ENCODE assay signal across 12 mouse cellular contexts in genomic region chr10:115051602-115052001, GRCm38 (mm10).
DNase-seq lines count a peak whose midpoint lies in the region; ATAC-seq and TF ChIP-seq lines count a peak whose summit lies in the region.
"Had no signal": no experiment of that assay in that cellular context is flagged by ENCODE, and none has a peak within 500 bp of the region (broad histone marks: within the 10 kb centered on the region; RNA-seq: fewer than 3 reads in every experiment).

No protein-coding gene starts in this region.

- H3K9ac ChIP-seq in heart, adult 2 months (ENCODE audit: low read depth, low read length) = no peak overlapping the region
- no peak overlapping the region for H3K9ac ChIP-seq in neural tube, embryonic 15.5 days (replicated peaks)
- H3K9ac ChIP-seq: heart, embryonic 12.5 days; stomach, embryonic 15.5 days had no signal

- H3K4me3 ChIP-seq in heart, adult 2 months = no peak overlapping the region
- no peak overlapping the region for H3K4me3 ChIP-seq in lung, adult 2 months (replicated peaks; ENCODE audit: extremely low read depth, low read depth, low read length)
- H3K4me3 ChIP-seq in cortical plate, adult 2 months (ENCODE audit: insufficient read depth, low read length) = no peak overlapping the region
- no peak overlapping the region for H3K4me3 ChIP-seq in neural tube, embryonic 15.5 days (replicated peaks)
- H3K4me3 ChIP-seq: erythroblast, embryonic 14.5 days; heart, embryonic 12.5 days; stomach, embryonic 15.5 days had no signal

- peak; percentile 22 for TF ChIP-seq CTCF in heart, adult 2 months (IDR thresholded peaks at IDR 0.05)
- TF ChIP-seq CTCF in lung, adult 2 months (IDR thresholded peaks at IDR 0.05; ENCODE audit: insufficient read depth, low read length) = 0 out of 2 replicates have a peak, but pooled peaks have one; percentile 8
- peak; percentile 36; the same call in 1 of the 2 replicates for TF ChIP-seq CTCF in cortical plate, adult 2 months (IDR thresholded peaks at IDR 0.05; ENCODE audit: extremely low read depth, insufficient read depth, low read length)

- H3K36me3 ChIP-seq in heart, adult 2 months (ENCODE audit: control insufficient read depth, insufficient read depth, low read length) = no peaks in the 10 kb centered on the region
- H3K36me3 ChIP-seq in neural tube, embryonic 15.5 days = no peaks in the 10 kb centered on the region
- H3K36me3 ChIP-seq: heart, embryonic 12.5 days; stomach, embryonic 15.5 days had no signal

- no peaks in the 10 kb centered on the region for H3K4me1 ChIP-seq in heart, adult 2 months (ENCODE audit: control insufficient read depth, insufficient read depth, low read length)
- H3K4me1 ChIP-seq in lung, adult 2 months (ENCODE audit: control insufficient read depth, insufficient read depth, low read length) = no peaks in the 10 kb centered on the region
- no peaks in the 10 kb centered on the region for H3K4me1 ChIP-seq in cortical plate, adult 2 months (ENCODE audit: control insufficient read depth, insufficient read depth, low read length)
- no peaks in the 10 kb centered on the region for H3K4me1 ChIP-seq in neural tube, embryonic 15.5 days
- H3K4me1 ChIP-seq: heart, embryonic 12.5 days; stomach, embryonic 15.5 days had no signal

- no peaks in the 10 kb centered on the region for H3K9me3 ChIP-seq in neural tube, embryonic 15.5 days (replicated peaks)
- H3K9me3 ChIP-seq: stomach, embryonic 15.5 days had no signal

- TF ChIP-seq POLR2A in heart, adult 2 months (IDR thresholded peaks at IDR 0.05; ENCODE audit: insufficient read depth, low read depth, low read length) = no peak
- no peak for TF ChIP-seq POLR2A in lung, adult 2 months (IDR thresholded peaks at IDR 0.05; ENCODE audit: borderline replicate concordance, extremely low read depth, low read depth, low read length)
- TF ChIP-seq POLR2A in cortical plate, adult 2 months (IDR thresholded peaks at IDR 0.05; ENCODE audit: extremely low read depth, insufficient read depth, low read length) = no peak

- intact Hi-C loops in heart, adult 2 months (cut with DNase I) = no loop called here

- no peaks in the 10 kb centered on the region for H3K27me3 ChIP-seq in heart, adult 2 months (ENCODE audit: control insufficient read depth, insufficient read depth, low read length)
- H3K27me3 ChIP-seq in neural tube, embryonic 15.5 days (replicated peaks) = no peaks in the 10 kb centered on the region
- H3K27me3 ChIP-seq: heart, embryonic 12.5 days; stomach, embryonic 15.5 days had no signal

- H3K79me2 ChIP-seq in heart, adult 2 months (replicated peaks; ENCODE audit: control insufficient read depth, insufficient read depth, low read length) = no peaks in the 10 kb centered on the region

- DNase-seq in heart, adult 2 months = no peak
- no peak for DNase-seq in heart, postnatal 4 days
- no peak for DNase-seq in lung, adult 2 months
- DNase-seq in lung, postnatal 10 days = no peak
- peak; percentile 62 for DNase-seq in R1 (ENCODE audit: low read depth, low spot score)
- no peak for DNase-seq in frontal cortex, postnatal 36 days (ENCODE audit: low spot score in 2 of 2)

- H3K27ac ChIP-seq in heart, adult 2 months = no peak overlapping the region
- H3K27ac ChIP-seq in cortical plate, adult 2 months (ENCODE audit: insufficient read depth, low read length) = no peak overlapping the region
- no peak overlapping the region for H3K27ac ChIP-seq in neural tube, embryonic 15.5 days (replicated peaks)
- H3K27ac ChIP-seq: stomach, embryonic 15.5 days had no signal

- 44% methylated on average over 4 of the region's 4 CpGs for WGBS in heart, adult 2 months
- 55% methylated on average over 4 of the region's 4 CpGs for WGBS in lung, adult 2 months
- WGBS in neural tube, embryonic 15.5 days = 56% methylated on average over 4 of the region's 4 CpGs

- ATAC-seq in neural tube, embryonic 15.5 days (ENCODE audit: low FRiP score) = no peak

- no peak for TF ChIP-seq EP300 in heart, adult 2 months (IDR thresholded peaks at IDR 0.05; ENCODE audit: insufficient read depth, low read depth, low read length)

- H3K4me2 ChIP-seq in neural tube, embryonic 15.5 days = no peak overlapping the region
- H3K4me2 ChIP-seq: heart, embryonic 12.5 days; midbrain, embryonic 11.5 days; stomach, embryonic 15.5 days had no signal
